Mouse (Mus musculus) limb, embryonic 14.5 days (tissue): ENCODE measurements at regions not wholly inside any gene's neighbourhood (a gene's known extent, or its start where the extent isn't known, plus 50 kb on each side); places are given as distances from the start of the nearest gene placed in this dataset.

ENCODE experiments used
- ATAC-seq: fragments of 200-750 bp; cut with Nextera tagmentation; 2 replicates; pipeline ENCODE4 v1.8.0; 2017; ENCODE audit warnings: low read depth, moderate number of reproducible peaks, moderate TSS enrichment; ENCODE audit not compliant: low FRiP score
- DNase-seq: peaks from one replicate; pipeline ENCODE4 v3.0.0-alpha.2; 2015; ENCODE audit warnings: low spot score
- H3K27ac ChIP-seq: fragments of 300-500 bp; sonication (generic); replicated peaks from 2 replicates; pipeline ENCODE4 v1.5.1; 2014; ENCODE audit warnings: low read depth, mild to moderate bottlenecking, low read length, moderate library complexity, mixed read lengths
- H3K27me3 ChIP-seq: fragments of 300-500 bp; sonication (generic); 2 replicates; pipeline ENCODE4 v1.6.1; 2014; ENCODE audit warnings: low read length, mixed read lengths; ENCODE audit not compliant: control insufficient read depth, insufficient read depth
- H3K36me3 ChIP-seq: fragments of 300-500 bp; sonication (generic); 2 replicates; pipeline ENCODE4 v1.6.1; 2014; ENCODE audit warnings: mild to moderate bottlenecking, low read length, moderate library complexity, mixed read lengths; ENCODE audit not compliant: control insufficient read depth, insufficient read depth
- H3K4me1 ChIP-seq: fragments of 300-500 bp; sonication (generic); 2 replicates; pipeline ENCODE4 v1.6.1; 2014; ENCODE audit warnings: antibody characterized with exemption, low read length, mixed read lengths; ENCODE audit not compliant: control insufficient read depth, insufficient read depth
- H3K4me2 ChIP-seq: fragments of 300-500 bp; sonication (generic); replicated peaks from 2 replicates; pipeline ENCODE4 v1.6.1; 2014; ENCODE audit warnings: low read depth, mild to moderate bottlenecking, low read length, moderate library complexity; ENCODE audit not compliant: severe bottlenecking
- H3K4me3 ChIP-seq: fragments of 300-500 bp; sonication (generic); replicated peaks from 2 replicates; pipeline ENCODE4 v1.5.1; 2014; ENCODE audit warnings: low read length
- H3K9ac ChIP-seq: fragments of 300-500 bp; sonication (generic); 2 replicates; pipeline ENCODE4 v1.6.1; 2014; ENCODE audit warnings: mild to moderate bottlenecking, low read depth, low read length, moderate library complexity; ENCODE audit not compliant: severe bottlenecking
- H3K9me3 ChIP-seq: fragments of 300-500 bp; sonication (generic); 2 replicates; pipeline ENCODE4 v1.6.1; 2016; ENCODE audit warnings: low read length; ENCODE audit not compliant: control insufficient read depth
- POLR2A ChIP-seq: fragments of 200-500 bp; IDR thresholded peaks from 2 replicates; pipeline ENCODE4 v1.8.0; 2012; ENCODE audit warnings: inconsistent platforms, mild to moderate bottlenecking, moderate library complexity, borderline replicate concordance; ENCODE audit not compliant: insufficient read depth, insufficient read length; ENCODE audit errors: extremely low read depth
- WGBS: fragments of 180-500 bp; shearing (Covaris S2); extraction: QIAGEN DNeasy Blood & Tissue Kit; methylation state at CpG from one replicate; pipeline ENCODE4 v1.1.7; 2014; 5-methylcytosine and 5-hydroxymethylcytosine counted together

- H3K27me3 ChIP-seq: no peaks in the 10 kb centered on the region
- DNase-seq (no peak), ATAC-seq (no peak)
- no peak overlapping the region for H3K27ac ChIP-seq
- no peak overlapping the region for H3K9ac ChIP-seq
- H3K4me3 ChIP-seq: no peak overlapping the region
- 79% methylated on average over 4 of the region's 4 CpGs for WGBS
- no peaks in the 10 kb centered on the region for H3K4me1 ChIP-seq
- H3K36me3 ChIP-seq: no peaks in the 10 kb centered on the region
- no peak for TF ChIP-seq POLR2A
- no peaks in the 10 kb centered on the region for H3K9me3 ChIP-seq
- H3K4me2 ChIP-seq: no peak overlapping the region
These were observed 77.0 kb upstream of the Cacna1e start for GRCm38 (mm10) chr1:154961271-154961670.

DNA sequence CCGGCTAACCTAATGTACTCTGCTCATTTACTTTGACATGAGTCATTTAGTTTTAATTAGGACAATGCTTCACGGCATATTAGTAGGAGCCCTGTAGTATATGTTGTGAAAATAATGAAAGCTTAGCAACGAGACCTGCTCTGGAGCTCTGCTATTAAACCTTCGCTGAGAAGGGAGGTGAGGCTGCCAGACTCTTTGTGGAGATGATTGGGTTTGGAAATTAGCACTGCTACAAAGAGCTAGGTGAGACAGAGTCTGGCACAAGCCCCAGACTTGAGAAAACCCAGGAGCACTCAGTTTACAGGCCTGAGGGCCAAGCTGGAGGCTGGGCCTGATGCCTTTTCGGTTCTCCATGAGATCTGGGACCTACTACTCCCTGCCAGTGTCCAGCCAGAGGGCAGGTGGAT is 72.3 kb upstream of the Cacna1e start:
- whole genome bisulfite sequencing: 36% methylated on average over 5 of the region's 5 CpGs
- Histone ChIP-seq H3K4me3 (no peak overlapping the region), H3K36me3 (no peaks in the 10 kb centered on the region), H3K4me1 (no peaks in the 10 kb centered on the region; the same call in 1 of the 2 replicates), H3K27me3 (no peaks in the 10 kb centered on the region), H3K27ac (no peak overlapping the region), H3K9ac (no peak overlapping the region), H3K9me3 (no peaks in the 10 kb centered on the region), H3K4me2 (no peak overlapping the region)
- ATAC-seq (no peak), DNase-seq (no peak)
- no peak for TF ChIP-seq POLR2A

GRCm38 (mm10) chr1:154952679-154953078 is 68.4 kb upstream of the Cacna1e start:
- 79% methylated on average over 2 of the region's 2 CpGs for WGBS
- no peak for TF ChIP-seq POLR2A
- Histone ChIP-seq H3K36me3 (no peaks in the 10 kb centered on the region), H3K4me3 (no peak overlapping the region), H3K9ac (no peak overlapping the region), H3K4me1 (no peaks in the 10 kb centered on the region; the same call in 1 of the 2 replicates), H3K4me2 (no peak overlapping the region), H3K27me3 (no peaks in the 10 kb centered on the region), H3K9me3 (no peaks in the 10 kb centered on the region), H3K27ac (no peak overlapping the region)
- ATAC-seq: no peak
- DNase-seq: no peak
